Comparison of ENCODE assay signal across 8 mouse cellular contexts in the genomic region with DNA sequence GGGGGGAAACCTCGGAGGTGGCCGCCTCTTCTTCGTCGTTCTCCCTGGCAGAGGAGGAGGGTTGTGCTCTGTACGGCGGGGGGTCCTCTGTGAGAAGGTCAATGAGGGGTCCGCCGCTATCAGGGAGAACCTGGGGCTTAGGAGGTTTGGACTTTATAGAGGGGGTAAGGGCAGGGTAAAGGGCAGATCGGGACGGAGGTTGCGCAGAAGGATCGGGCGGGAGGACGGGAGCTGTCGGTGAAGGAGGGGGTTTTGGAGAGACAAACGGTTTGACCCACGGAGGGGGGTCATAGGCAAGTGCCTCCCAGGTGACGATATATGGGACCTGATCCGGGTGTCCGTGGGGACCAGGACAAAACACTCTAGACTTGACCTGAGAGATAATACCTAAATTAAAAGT. TPM values are rescaled to one million over a fixed set of nuclear protein-coding genes. Genes with fewer than 3 reads are reported as not detected.
A peak's percentile ranks its signal among the peaks of the same experiment; 100 is the strongest.
DNase-seq lines count a peak whose midpoint lies in the region; ATAC-seq and TF ChIP-seq lines count a peak whose summit lies in the region.
"Not testable (repeated sequence)": the region's sequence is repeated elsewhere in the genome, so short reads cannot be mapped to it uniquely, and the experiment has no call there.

No protein-coding gene starts in this region.

- not testable (repeated sequence) for H3K9me3 ChIP-seq in limb, embryonic 14.5 days (ENCODE audit: control insufficient read depth, low read length)

- H3K4me2 ChIP-seq in limb, embryonic 14.5 days (replicated peaks; ENCODE audit: low read depth, low read length, severe bottlenecking), result not testable (repeated sequence)

- not testable (repeated sequence) for H3K9ac ChIP-seq in limb, embryonic 14.5 days (ENCODE audit: low read depth, low read length, severe bottlenecking)

- not testable (repeated sequence) for H3K36me3 ChIP-seq in limb, embryonic 14.5 days (ENCODE audit: control insufficient read depth, insufficient read depth, low read length)

- intact Hi-C loops in gastrocnemius, postnatal 14 days (cut with DNase I; ENCODE audit: low total_unique reads), result not testable (repeated sequence)

- H3K27me3 ChIP-seq in limb, embryonic 14.5 days (ENCODE audit: control insufficient read depth, insufficient read depth, low read length), result not testable (repeated sequence)

- TF ChIP-seq POLR2A in limb, embryonic 14.5 days (IDR thresholded peaks at IDR 0.05; ENCODE audit: borderline replicate concordance, extremely low read depth, insufficient read depth, insufficient read length), result not testable (repeated sequence)

- WGBS in limb, embryonic 14.5 days, result 60% methylated on average over 16 of the region's 20 CpGs

- H3K4me1 ChIP-seq in limb, embryonic 14.5 days (ENCODE audit: control insufficient read depth, insufficient read depth, low read length), result not testable (repeated sequence)

- not testable (repeated sequence) for H3K27ac ChIP-seq in limb, embryonic 14.5 days (replicated peaks; ENCODE audit: low read depth, low read length)

- not testable (repeated sequence) for ATAC-seq in limb, embryonic 14.5 days (ENCODE audit: low FRiP score, low read depth)

- DNase-seq in adrenal gland, postnatal 14 days, result peak; percentile 44
- peak; percentile 25 to 40 for DNase-seq in cerebellum, postnatal 4 days (ENCODE audit: low spot score in 2 of 2)
- DNase-seq in gastrocnemius, postnatal 14 days, result peak; percentile 23
- DNase-seq in heart, postnatal 4 days, result peak; percentile 29
- DNase-seq in limb, embryonic 14.5 days (ENCODE audit: low spot score), result not testable (repeated sequence)
- DNase-seq in lung, postnatal 10 days, result peak; percentile 33
- DNase-seq in spleen, postnatal 4 days (ENCODE audit: low spot score in 2 of 2), result peak; percentile 49 to 77
- DNase-seq in thymus, postnatal 4 days, result peak; percentile 30

- peak overlapping the region; percentile 26; the same call in 1 of the 2 replicates for H3K4me3 ChIP-seq in limb, embryonic 14.5 days (replicated peaks; ENCODE audit: low read length)

RNA-seq across cellular contexts. Expression of gene Akap1, which starts 30.8 kb away (rescaled TPM):
- 128 and 149 TPM in 2 replicates for total RNA-seq in adrenal gland, postnatal 14 days (2021)
- 10 to 100 TPM; 57.4 to 62.0 TPM for total RNA-seq in gastrocnemius, postnatal 14 days (2021)
- total RNA-seq in heart, postnatal 4 days (2021), result 100 to 1,000 TPM; 105 TPM
- polyA plus RNA-seq in limb, embryonic 14.5 days (2012; rRNA removed), result 31.4 and 33.5 TPM in 2 replicates
- 14.9 and 15.0 TPM in 2 replicates for polyA plus RNA-seq in limb, embryonic 14.5 days (2014; fragmentation: Nextera tagmentation; extraction: Ambion mirVana)
